Mouse (Mus musculus) brain, embryonic 14.5 days (tissue): ENCODE data around the gene Inka1.

Experiments used
- CTCF ChIP-seq: fragments of 200-500 bp; IDR thresholded peaks from 2 replicates; pipeline ENCODE4 v1.5.1; 2012; ENCODE audit warnings: inconsistent platforms, mild to moderate bottlenecking, moderate library complexity, borderline replicate concordance; ENCODE audit not compliant: insufficient read depth, insufficient read length; ENCODE audit errors: extremely low read depth
- POLR2A ChIP-seq: fragments of 200-500 bp; IDR thresholded peaks from 2 replicates; pipeline ENCODE4 v1.6.1; 2012; ENCODE audit warnings: mild to moderate bottlenecking, inconsistent platforms, borderline replicate concordance; ENCODE audit not compliant: poor library complexity, insufficient read depth, insufficient read length, severe bottlenecking; ENCODE audit errors: extremely low read depth

DNA sequence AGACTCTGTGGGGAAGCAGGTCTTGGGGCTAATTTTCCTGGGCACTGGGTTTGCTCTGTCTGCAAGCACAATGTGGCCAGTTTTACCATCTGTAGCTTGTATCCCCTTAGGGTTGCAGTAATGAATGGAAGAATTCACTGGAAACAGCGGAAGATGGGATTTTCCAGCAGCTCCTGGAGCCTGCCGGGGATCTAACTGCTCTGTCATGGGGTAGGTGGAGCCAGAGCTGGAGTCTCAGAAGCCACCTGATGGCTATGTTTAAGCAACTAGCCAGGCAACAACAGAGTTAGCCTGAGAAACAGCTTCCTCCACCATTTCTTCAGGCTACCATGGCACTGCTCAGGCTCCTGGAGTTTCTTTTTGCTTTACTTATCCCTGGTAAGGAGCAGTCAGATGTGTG is 6.5 kb upstream of the Inka1 start, which contains the start of gene Cdhr4:
- TF ChIP-seq CTCF (no peak), POLR2A (no peak)
